Mouse (Mus musculus) adrenal gland (tissue): ENCODE data around the gene Iqck.

Experiments
- intact Hi-C: fragments of 180-260 bp; cut with DNase I; formaldehyde crosslinking; loops from one replicate; pipeline ENCODE4 v1.15.1; 2025

Iqck gene

GRCm38 (mm10) chr7:118985786-118986185 lies 130.2 kb downstream of the Iqck start:
- intact Hi-C loops: no loop called here

- intact Hi-C loops: no loop called here
Observed at GRCm38 (mm10) chr7:118986369-118986768, 130.8 kb downstream of the Iqck start.

DNA sequence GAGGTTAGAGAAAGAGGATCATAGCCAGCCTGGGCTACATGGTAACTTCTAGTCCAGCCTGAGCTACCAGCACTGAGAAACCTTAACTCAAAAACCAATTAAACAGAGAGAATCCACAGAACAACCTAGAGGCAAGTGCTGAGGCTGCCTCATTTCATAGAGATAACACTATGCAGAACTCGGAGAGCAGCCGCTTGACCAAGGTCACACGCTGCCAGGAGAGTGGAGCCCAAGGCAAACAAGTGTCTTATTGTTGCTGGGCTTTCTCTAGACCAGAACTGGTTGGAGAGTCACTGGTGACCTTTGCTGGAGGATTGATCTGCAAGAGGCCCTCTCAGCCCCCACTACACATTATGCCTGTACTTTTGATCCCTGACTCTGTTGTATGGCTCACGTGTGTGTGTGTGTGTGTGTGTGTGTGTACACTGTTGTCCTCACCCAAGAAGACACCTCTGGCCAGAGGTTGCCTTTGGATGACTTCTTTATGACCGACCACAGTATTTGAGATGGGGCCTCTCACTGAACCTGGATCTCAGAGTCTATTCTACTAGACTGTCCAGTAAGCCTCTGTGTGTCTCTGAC lies 133.8 kb downstream of the Iqck start:
- intact Hi-C loops: no loop called here

- intact Hi-C loops: loop anchor here (5.0 kb wide), 2 partner anchors 63 to 133 kb away; partner anchors contain the start of genes Iqck and Knop1
Observed at GRCm38 (mm10) chr7:118990282-118990681, 134.7 kb downstream of the Iqck start.

DNA sequence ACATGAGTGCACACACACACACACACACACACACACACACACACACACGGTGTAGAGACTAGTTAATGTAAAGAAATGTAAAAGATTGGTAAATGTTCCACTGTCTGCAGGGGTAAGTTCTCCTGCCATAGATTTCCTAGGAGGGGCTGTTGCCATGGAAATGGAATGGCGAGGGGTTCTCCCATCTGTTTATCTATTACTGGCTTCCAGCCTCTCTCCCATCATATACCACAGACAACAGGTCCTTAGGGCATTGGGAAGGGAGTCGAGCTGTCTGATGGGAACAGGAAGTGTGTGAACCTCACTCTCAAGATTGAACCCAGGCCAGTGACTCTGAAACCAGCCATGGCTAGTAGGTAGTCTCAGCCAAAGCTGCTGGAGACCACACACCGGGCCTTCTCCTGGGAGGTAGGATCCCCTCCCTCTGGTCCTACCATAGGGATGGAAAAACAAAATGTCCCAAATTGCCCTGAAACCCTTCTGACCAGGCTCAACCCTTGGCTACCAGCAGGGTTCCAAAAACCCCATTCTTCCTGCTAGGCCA lies 135.9 kb downstream of the Iqck start:
- intact Hi-C loops: loop anchor here (5.0 kb wide), 2 partner anchors 64 to 134 kb away; partner anchors contain the start of genes Iqck and Knop1

DNA sequence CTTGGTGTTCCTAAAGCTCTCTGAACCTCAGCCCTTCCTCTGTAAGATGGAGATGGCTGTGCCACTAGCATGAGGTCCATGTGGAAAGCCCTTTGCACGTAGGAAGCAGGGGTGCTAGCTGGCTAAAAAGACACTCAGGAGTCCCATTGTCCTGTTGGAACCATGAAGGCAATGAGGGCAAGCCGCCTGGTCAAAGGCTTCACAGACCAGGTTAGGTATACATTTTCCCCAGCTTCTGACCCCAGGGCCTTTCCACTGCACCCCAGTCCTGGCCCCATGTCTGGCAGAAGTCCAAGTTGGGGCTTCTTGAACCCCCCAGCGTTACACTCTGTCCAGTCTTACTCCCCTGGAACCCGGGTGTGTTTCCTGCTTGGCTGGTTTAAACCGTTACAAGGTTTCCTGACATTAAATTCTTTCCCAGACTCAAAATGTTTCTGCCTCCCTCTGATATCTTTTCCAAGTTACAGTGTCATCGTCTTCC lies 136.6 kb downstream of the Iqck start:
- intact Hi-C loops: loop anchor here (5.0 kb wide), 2 partner anchors 65 to 135 kb away; partner anchors contain the start of genes Iqck and Knop1

DNA sequence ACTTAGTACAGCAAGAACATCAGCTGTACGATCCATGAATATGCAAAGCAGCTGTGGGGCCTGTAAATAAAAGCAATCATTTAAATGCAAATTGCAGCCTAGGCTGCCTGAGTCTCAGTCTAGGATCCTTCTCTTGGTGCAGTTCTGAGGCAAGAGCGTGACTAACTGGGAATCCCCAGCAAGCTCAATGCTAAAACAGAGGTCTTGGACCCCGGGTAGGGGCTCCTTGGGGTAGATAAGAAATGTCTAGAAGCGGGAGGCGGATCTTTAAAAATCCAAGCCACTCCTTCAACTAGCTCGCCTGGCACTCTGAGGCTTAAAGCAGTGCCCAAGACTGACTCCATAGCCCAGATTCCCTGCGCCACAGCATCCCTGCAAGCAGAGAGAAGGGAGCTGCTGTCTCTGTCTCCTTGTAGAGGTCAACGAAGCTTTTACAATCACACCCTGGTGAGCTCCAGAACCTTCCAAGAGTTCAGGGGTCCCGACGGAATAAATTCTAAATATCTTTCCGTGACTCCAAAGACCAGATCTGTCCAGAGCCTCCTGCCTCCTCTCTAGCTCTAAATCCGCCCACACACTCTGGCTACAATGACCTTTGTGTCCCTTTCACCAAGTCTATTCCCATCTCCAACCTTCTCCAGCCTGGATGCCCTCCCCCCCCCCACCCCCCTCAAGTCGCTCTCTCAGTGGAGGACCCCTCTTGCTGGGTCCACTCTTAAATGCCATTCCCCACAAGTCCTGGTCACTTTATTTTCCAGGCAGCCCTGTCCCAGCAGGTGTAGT lies 137.3 kb downstream of the Iqck start:
- intact Hi-C loops: loop anchor here (5.0 kb wide), 2 partner anchors 66 to 136 kb away; partner anchors contain the start of genes Iqck and Knop1

GRCm38 (mm10) chr7:118993597-118994230 lies 138.2 kb downstream of the Iqck start:
- intact Hi-C loops: loop anchor here (5.0 kb wide), 2 partner anchors 66 to 136 kb away; partner anchors contain the start of genes Iqck and Knop1

DNA sequence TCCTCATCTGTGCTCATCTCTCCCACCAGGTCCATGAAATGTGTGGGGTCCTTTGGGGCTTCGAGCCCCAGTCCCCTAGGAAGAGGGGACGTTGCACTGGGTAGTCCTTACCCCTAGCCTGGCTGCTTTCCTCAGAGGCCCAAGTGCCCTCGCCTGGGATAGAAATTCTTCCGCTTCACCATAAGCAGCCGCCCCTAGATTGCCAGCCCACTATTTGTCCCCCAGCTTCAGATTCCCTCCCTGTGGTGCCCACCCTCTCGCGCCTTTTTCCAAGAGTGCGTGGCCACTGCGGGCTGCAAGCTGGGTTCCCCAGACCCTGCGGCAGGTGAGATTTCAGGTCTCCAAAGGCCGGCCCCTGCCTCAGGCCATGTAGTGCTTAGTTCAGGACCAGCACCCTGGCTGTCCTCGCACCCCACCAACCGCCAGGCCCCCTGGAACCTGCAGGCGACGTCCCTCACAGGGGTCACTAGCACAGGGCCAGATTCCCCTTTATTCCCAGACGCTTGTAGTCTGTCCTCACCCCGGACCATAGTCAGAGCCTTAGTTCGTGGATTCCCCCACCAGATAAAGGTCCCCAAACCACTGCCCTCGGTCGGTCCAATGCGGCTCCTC lies 138.8 kb downstream of the Iqck start:
- intact Hi-C loops: loop anchor here (5.0 kb wide), 2 partner anchors 67 to 137 kb away; partner anchors contain the start of genes Iqck and Knop1

- intact Hi-C loops: loop anchor here (1.0 kb wide), 1 partner anchor 229 kb away; no protein-coding TSS in a partner anchor
Observed at GRCm38 (mm10) chr7:118995007-118995406, 139.5 kb downstream of the Iqck start, which contains the start of gene Gprc5b. TSS of gene Gprc5b (minus strand) at chr7:118995211.

DNA sequence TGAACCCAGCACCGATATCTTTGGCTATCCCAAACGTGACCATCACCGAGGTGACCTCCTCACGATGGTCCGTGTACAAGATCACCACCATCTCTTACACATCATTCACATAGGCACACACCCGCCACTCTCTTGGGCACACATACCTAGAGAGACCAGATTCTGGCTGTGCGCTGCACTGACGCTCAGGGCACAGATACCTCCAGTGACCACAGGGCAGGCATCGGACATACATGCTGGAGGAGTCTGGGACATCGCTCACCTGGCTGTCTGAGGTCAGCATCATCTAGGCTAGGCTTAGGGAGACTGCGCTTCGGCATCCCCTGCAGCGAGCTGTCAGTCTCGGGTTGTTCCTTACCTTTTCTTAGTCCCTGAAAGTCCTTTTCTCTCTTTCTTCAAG lies 140.1 kb downstream of the Iqck start:
- intact Hi-C loops: loop anchor here (1.0 kb wide), 1 partner anchor 229 kb away; no protein-coding TSS in a partner anchor

- intact Hi-C loops: no loop called here
Observed at GRCm38 (mm10) chr7:118996137-118996837, 140.7 kb downstream of the Iqck start.

DNA sequence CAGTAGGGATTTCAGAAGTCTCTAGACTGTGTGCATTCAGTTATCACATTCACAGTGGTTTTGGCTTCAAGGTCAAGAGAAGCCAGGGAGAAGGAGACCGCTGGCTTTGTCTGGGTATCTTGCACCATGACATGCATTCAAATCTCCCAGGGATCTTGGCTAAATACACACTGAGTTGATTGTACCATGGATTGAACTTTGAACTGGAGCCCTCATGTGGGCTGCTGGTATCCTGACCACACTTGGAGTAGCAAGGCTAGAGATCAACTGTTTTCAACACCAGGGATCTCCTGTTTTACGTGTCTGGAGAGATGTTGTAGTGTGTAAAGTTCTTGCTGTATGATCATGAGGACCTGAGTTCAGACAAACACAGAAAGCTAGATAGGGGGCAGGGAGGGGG lies 144.3 kb downstream of the Iqck start:
- intact Hi-C loops: no loop called here

DNA sequence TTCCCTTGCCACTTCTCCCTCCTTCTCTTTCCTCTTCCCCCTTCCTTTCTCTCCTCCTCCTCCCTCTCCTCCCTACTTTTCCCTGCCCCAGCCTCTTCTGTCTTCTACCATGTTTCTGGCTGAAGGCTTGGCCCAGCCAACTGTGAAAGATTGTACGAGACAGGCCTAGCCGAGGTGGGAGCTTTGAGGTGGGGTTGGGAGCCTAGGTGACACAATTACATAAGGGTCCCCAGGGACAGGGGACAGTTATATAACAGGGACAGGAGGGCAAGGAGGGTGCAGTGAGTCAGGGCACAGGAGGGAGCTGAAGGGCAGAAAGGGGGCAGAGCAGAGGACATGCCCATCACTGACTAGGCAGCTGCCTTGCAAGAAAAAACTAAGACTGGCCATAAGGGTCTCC lies 146.4 kb downstream of the Iqck start:
- intact Hi-C loops: no loop called here

DNA sequence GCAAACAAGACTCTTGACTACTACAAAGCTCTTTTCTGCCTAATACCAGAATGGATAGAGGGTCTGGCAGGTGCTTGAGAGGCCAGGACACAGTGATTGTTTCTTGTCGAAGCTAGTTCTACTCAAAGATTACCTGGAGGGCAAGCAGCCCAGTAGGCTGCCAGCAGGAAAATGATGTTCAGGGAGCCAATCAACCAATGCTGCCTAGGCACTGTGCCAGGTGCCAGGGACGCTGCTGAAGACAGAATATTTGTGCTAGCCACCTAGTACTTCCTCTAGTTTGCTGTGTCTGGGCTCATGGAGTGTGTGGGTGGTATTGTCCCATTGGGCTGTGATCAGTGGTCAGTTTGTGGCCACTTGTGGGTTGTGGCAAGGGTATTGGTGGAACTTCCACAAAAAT lies 146.9 kb downstream of the Iqck start:
- intact Hi-C loops: no loop called here

GRCm38 (mm10) chr7:119010854-119011529 lies 155.4 kb downstream of the Iqck start:
- intact Hi-C loops: loop anchor here (5.0 to 10.0 kb wide), 2 partner anchors 416 to 504 kb away; partner anchors contain the start of gene Acsm5

DNA sequence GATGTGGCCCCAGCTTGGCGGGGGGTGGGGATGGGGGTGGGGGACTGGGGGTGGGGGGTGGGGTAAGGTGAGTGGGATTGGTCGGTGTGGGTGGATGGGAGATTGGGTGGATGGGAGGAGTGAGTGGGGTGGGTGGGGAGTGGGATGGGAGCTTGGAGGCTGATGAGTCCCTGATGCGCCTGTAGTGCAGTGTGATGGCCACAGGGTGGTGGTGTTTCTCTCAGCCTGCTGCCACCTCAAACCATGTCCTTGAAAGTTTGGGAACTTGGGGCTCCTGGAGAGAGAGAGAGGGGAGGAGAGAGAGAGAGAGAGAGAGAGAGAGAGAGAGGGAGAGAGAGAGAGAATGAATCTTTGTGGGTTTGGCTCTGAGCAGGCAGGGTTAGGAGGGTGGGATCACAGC lies 160.2 kb downstream of the Iqck start:
- intact Hi-C loops: loop anchor here (10.0 kb wide), 1 partner anchor 499 kb away; the partner anchor contains the start of gene Acsm5

GRCm38 (mm10) chr7:119019537-119019936 lies 164.0 kb downstream of the Iqck start:
- intact Hi-C loops: loop anchor here (10.0 kb wide), 1 partner anchor 495 kb away; the partner anchor contains the start of gene Acsm5
